Mouse (Mus musculus) ovary, postnatal 10 days (tissue): ENCODE results near the gene Zfp182.
A peak's percentile ranks its signal among the peaks of the same experiment; 100 is the strongest.

Source experiments
- DNase-seq: peaks from one replicate; pipeline ENCODE4 v3.0.0; 2022; ENCODE audit warnings: low spot score

The Zfp182 gene

DNA sequence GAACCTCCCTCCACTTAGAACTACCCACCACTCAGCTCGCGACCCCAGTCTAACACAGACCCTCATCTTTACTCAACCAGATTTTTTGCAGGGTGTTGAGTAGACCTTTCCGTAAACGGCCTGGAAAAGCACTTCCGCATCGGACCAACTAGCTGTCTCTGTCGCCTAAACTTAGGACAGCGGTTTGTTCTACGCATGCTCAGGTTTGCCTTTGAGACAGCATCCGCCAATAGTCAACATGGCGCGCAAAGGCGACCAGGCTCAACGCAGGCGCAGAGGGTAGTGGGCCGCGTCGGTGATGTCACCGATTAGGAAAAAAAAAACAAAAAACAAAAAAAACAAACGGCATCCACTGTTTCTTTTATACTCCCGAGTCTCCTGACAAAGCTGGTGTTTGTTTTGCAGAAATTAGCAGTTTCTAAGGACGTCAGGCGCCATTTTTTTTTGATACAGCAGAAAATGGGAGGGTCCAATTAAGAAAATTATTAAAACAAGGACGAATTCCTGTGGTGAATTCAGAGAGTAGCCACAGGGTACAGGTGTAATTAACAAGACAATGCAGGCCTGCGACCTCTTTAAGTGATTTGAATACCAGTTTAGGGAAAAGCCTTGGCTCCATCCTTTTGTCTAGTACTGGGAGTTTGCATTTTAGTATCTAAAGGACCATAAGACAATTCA lies at the start of gene Zfp182:
Zfp182 (minus strand) TSS at position 451 of the 678 bp plus-strand sequence.
- peak; percentile 42 for DNase-seq

DNA sequence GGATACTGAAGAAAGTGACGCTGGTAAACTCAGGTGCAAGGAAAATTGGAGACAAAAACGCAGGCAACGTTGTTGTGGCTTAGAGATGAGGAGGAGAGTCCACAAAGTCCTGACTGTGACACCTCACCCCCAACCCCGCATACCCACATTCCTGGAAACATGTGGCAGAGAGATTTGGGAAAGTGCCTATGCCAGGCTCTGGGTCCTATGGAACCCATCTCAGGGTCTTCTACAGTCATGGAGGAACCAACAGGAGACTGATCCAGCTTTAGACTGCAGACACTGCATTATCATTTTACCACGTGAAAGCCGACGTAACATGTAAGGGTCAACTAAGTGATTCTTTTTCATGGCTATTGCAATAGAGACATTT lies 27.7 kb upstream of the Zfp182 start:
- no peak for DNase-seq

DNA sequence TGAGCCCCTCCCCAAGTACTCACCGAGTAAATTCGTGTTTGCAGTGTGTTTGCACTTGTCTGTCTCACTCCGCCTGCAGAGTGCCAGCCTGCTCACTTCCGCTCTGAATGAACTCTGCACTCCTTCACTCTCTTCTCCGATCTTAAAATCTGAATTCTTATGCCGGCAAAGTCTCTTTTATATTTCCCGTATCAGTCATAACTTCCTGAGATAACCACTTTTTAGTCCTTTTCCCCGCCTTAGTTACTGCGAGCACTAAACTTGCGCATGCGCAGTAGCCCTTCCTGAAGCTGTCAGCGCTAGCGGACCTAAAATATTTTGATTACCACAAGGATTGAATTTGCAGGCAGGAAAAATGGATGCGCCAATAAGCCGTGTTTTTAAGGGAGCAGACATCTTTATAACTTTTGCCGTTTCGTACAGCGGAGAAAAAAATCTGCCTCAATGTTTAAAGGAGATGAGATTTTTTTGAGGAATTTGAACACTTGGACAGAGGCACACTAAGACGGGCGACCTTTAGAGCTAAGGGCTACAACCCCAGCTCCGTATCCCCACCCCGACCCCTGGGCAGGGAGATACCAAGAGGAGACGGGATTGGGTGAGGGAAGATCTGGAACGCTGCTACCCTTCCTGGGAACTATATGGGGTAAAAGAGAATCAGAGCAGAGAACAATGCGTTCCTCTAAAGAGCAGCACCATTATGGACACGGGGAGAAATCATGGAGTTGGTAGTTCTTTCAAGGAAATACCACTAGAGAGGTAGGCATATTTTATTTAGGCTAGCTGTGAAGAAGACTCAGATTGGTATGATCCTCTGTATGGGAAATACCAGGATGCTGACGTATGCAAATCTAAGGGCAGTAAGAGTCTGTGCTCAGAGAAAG lies 27.1 kb upstream of the Zfp182 start, which contains the start of gene Zfp300:
Zfp300 (minus strand) TSS at position 545 of the 884 bp plus-strand sequence.
- peak; percentile 8 for DNase-seq

DNA sequence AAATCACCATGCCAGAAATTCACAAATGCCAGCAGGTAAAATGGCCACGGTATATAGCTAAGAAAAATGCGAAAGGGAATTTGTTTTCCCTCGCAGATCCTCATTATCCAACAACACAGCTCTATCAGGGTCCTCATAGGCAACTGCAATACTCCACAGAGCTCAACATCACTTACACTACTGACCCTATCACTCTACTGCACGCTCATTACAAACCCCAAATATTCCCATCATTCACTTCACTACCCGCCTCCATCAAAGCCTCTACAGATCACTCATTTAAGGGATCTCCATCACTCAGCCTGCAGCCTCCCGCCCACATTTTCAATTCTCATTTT lies 26.5 kb upstream of the Zfp182 start:
- DNase-seq: no peak

DNA sequence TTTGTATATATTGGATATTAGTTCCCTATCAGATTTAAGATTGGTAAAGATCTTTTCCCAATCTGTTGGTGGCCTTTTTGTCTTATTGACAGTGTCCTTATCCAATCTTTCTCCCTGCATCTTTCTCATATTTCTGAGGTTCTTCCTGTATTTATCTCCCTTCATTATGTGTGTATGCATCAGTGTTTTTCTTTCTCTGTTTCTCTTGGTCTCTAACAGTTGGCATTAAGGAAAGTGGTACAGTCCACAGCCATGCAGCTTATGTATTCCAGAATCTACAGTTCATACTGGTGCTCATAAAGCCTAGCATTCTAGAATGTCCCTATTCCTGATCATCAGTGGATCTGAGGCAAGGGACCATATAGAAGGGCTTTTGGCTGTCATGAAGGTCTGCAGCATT lies 6.0 kb upstream of the Zfp182 start, which contains the start of gene Spaca5:
Spaca5 (plus strand) TSS at position 301 of the 400 bp plus-strand sequence.
- DNase-seq: no peak

DNA sequence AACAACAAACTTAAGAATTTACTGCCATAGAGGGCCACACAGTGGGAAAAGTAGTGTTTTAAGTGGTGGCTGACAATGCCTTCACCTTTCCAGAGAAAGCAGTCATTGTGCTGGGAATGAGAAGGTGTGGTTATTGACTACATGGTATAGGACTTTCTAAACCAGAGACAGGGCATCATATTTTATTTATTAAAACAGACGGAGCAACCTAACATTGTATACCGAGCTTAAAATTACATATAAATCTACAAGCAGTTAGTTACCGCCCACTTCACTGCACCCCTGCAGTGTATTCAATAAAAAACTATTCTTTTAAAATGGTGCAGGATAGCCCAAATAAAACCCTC lies 401 bp upstream of the Zfp182 start:
- DNase-seq: no peak

DNA sequence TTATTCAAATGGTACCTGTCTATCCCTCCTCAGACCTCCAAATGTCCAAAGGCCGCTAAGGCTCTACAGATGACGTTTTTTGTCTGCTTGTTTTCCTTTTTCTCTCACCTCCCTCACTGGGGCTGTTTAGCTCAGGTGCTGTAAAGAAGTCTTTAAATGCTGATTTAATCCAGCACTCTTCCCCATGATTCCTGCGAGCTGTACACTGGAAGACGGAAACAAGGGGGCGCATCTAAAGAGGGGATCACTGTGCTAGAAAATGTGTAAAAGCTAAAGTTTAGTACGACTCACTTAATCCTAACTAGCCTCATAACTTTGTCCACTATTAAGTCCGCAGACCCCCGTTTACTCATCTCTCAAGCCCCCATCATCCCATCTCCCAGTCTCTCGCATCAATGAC lies 656 bp downstream of the Zfp182 start:
- no peak for DNase-seq

DNA sequence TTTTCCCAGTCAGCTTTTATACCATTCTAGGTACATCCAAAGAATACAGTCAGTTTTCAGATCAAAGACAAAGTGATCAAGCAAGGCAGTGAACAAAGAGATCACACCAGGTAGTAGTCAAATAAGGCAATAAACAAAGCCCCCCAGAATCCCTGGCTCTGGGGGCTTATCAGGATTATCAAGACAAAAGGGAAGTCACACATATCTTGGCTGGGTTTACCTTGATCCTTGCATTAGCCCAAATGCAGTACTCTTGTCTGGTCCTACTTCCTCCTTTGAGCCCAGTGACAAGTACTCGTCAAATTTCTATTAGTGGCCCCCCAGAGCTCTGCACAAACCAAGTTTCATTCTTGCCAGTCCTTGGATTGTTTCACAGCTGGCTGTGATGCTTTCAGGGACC lies 81.2 kb downstream of the Zfp182 start:
- no peak for DNase-seq
